Mouse (Mus musculus) liver, adult (tissue): ENCODE data around the gene Stard10.
A peak's percentile ranks its signal among the peaks of the same experiment; 100 is the strongest.

ENCODE experiments used
- GATA4 ChIP-seq: IDR thresholded peaks from 2 replicates; pipeline ENCODE4 v1.6.1; 2014; ENCODE audit warnings: mild to moderate bottlenecking, low read length; ENCODE audit not compliant: insufficient replicate concordance

The Stard10 gene

DNA sequence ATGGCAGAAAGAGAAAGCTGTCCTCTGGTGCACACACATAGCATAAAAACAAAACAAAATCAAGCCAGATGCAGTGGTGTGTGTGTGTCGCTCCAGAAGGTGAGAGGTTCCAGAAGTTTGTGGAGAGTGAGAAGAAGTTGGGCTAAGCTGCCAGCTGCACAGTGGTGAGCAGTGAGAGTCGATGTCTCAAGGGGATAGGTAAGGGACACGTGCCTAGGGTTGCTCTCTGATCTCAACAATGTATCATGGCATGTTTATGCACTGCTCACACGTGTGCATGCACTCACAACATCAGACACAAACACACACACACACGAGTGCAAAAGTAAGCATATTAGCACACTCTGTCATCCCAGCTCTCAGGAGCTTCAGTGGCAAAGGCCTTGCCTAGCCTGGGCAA lies 47.0 kb downstream of the Stard10 start:
- no peak for TF ChIP-seq GATA4

- TF ChIP-seq GATA4, result no peak
Observed at GRCm38 (mm10) chr7:101367901-101368852, 51.3 kb downstream of the Stard10 start.

DNA sequence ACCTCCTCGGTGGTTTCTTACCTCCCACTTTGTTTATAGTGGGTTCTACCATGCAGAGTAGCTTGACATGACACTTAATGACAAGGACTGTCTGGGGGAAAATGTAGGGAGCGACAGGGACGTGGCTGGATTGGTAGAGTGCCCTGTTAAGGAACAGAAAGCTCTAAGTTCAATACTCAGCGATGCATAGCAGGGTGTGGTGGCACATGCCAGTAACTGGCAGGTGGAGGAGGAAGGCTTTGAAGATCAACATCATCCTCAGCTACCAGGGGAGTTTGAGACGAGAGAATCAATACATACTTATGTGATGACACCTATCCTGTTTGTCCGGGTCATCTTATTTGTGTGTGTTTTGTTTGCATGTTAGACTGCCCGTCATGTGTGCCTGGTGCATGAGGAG lies 52.8 kb downstream of the Stard10 start:
- no peak for TF ChIP-seq GATA4

- TF ChIP-seq GATA4, result no peak
Observed at GRCm38 (mm10) chr7:101373082-101373481, 56.2 kb downstream of the Stard10 start.

DNA sequence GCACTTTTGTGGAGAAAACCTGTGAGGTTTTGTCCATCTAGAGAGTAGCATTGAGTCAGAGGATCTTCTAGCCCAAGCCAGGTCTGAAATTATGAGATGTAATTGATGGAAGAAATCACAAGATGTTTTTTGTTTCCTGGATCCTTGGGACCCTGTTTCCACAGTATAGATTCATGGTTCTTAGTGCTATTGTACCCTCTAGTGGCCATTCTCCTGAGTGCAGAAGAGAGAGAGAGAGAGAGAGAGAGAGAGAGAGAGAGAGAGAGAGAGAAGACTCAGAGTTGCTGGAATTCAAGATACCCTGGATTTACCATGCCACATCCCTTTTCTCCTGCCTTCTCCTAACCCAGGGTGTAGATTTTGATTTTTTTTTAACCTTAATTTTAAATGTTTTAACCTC lies 57.3 kb downstream of the Stard10 start:
- TF ChIP-seq GATA4, result no peak

DNA sequence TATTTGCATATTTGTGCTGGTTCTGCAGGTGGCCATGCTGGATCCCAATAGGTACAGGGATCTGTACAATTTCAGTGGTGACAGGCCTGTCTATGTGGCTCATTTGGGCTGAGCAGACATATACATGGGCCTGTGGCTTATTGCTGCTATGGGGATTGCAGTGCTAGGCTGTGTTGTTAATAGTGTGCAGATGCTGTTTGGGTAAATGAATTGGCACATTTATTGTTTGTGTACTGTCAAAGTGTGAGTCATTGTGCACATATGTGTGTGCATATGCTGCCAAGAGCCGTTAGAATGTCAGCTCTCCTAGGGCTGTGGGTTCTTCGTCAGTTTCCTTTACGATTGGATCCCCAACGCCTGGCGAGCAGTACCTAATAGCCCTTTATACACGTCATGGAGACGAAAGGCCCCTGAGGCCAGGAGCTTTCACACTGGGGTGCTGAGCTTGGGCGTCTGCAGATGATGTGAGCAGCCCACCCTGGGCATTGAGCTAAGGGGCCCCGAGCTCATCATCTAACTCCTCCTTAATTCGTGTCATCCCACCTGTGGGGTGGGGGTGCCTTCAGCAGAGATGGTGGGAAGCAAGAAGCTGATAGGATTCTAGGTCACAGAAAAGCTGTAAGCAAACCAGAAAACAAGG lies 59.9 kb downstream of the Stard10 start:
- TF ChIP-seq GATA4, result no peak

- TF ChIP-seq GATA4, result peak; percentile 38; the same call in 1 of the 2 replicates
Observed at GRCm38 (mm10) chr7:101377741-101378262, 60.9 kb downstream of the Stard10 start.

DNA sequence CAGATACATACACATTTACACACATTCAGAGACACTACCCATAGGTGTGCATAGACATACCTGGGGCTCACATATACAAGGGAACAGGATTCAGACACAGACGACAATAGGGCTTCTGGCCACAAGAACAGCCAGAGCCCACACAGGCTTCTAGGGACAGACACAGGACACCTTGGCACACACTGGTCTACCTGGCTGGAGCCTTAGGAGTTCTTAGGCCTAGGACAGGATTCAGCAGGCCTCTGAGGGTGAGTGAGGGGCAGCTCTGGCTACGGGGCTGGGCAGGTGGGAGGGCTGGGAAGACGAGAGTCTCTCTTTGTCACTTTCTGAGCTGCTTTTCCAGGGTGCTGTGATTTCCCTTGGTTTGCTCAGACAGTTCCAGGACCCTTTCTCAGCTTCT lies 61.4 kb downstream of the Stard10 start:
- TF ChIP-seq GATA4, result no peak

- no peak for TF ChIP-seq GATA4
Observed at GRCm38 (mm10) chr7:101378796-101379465, 62.0 kb downstream of the Stard10 start.

- TF ChIP-seq GATA4, result no peak
Observed at GRCm38 (mm10) chr7:101379732-101380131, 62.8 kb downstream of the Stard10 start.

DNA sequence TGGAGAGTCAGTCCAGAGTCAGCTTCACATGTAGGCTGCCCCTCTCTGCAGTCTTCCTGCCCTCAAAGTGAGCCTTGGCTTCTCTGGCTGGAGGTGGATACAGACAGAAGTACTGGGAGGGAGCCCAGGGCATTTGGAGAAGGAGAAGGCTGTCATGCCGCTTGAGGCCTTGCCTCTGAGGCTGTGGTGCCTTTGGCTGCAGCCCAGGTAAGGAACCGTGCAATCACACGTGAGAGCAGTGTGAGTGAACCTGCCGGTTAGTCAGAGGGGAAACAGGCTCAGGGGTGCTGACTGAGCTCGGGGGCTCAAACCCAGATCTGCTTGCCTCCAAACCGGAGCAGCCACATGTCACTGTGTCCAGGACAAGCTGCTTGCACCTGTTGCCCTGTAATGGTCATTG lies 64.6 kb downstream of the Stard10 start:
- no peak for TF ChIP-seq GATA4

- no peak for TF ChIP-seq GATA4
Observed at GRCm38 (mm10) chr7:101382378-101382777, 65.5 kb downstream of the Stard10 start.

DNA sequence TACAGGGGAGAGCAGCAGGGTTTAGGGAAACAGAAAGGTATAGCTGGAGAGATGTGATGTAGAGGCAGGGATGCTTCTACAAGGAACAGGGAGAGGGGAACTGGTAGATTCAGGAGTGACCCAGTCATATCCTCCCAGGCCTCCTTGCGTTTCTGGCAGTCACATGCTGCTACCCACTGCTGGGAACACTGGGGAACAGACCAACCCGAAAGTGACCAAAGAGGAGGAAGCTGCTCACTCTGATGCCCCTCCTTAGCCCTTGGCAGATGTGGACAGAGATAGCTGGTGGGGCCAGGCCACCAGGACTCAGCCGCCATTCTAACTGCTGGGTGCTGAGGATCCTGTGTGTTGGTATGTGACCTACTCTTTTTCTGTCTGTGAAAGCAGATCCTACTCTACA lies 66.9 kb downstream of the Stard10 start:
- no peak for TF ChIP-seq GATA4

DNA sequence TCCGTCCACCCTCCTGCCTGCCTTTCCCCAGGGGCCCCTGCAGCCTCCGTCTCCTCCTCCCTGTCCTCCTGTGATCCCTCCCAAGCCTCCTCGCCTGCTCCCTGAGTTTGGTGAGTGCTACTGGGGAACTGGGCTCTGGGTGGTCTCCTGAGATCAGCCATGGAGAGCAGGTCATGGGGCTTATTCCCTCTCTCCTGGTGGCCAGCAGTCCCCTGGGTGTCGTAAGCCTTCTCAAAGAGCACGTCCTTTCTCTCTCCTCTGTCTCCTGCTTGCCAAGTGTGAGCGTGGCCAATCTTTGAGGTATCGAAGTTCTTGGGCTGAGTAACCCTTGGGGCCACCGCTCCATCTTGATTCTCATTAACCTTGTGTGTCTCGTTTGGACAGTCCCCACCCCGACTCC lies 68.0 kb downstream of the Stard10 start:
- no peak for TF ChIP-seq GATA4

DNA sequence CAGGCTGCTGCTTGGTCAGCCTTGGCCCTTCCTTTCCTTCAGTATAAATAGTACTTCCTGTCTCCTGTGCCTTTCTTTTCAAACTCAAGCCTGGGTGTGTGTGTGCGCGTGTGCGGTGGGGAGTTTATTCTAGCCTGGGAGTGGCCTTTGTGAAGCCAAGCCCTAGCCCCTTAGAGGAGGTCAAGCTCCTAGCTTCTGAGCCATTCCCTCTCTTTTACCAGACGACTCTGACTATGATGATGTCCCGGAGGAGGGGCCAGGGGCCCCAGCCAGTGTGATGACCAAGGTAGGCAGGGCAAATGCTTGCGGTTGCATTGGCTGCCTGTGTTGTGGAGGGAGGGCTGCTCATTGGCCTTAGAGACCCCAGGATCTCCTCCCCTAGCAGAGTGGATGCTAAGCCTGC lies 68.4 kb downstream of the Stard10 start:
- no peak for TF ChIP-seq GATA4
